Mouse (Mus musculus) kidney, embryonic 14.5 days (tissue): ENCODE data around the gene Atcay. TPM values are rescaled to one million over a fixed set of nuclear protein-coding genes. Genes with fewer than 3 reads are reported as not detected.
"Not testable (repeated sequence)": the region's sequence is repeated elsewhere in the genome, so short reads cannot be mapped to it uniquely, and the experiment has no call there.

Source experiments
- ATAC-seq: fragments of 200-750 bp; cut with Nextera tagmentation; 2 replicates; pipeline ENCODE4 v1.8.0; 2017; ENCODE audit warnings: moderate number of reproducible peaks, mild to moderate bottlenecking, moderate TSS enrichment, moderate library complexity; ENCODE audit not compliant: low FRiP score, low TSS enrichment
- H3K27ac ChIP-seq: fragments of 300-500 bp; sonication (generic); 2 replicates; pipeline ENCODE4 v1.5.1; 2014; ENCODE audit warnings: low read depth, mild to moderate bottlenecking, low read length, moderate library complexity, mixed read lengths
- H3K27me3 ChIP-seq: fragments of 300-500 bp; sonication (generic); 2 replicates; pipeline ENCODE4 v1.6.1; 2014; ENCODE audit warnings: mild to moderate bottlenecking, low read length; ENCODE audit not compliant: control insufficient read depth, insufficient read depth
- H3K36me3 ChIP-seq: fragments of 300-500 bp; sonication (generic); 2 replicates; pipeline ENCODE4 v1.6.1; 2014; ENCODE audit warnings: low read length, mixed read lengths; ENCODE audit not compliant: control insufficient read depth, insufficient read depth
- H3K4me1 ChIP-seq: fragments of 300-500 bp; sonication (generic); 2 replicates; pipeline ENCODE4 v1.6.1; 2014; ENCODE audit warnings: low read length, mixed read lengths; ENCODE audit not compliant: control insufficient read depth, insufficient read depth
- H3K4me2 ChIP-seq: fragments of 300-500 bp; sonication (generic); replicated peaks from 2 replicates; pipeline ENCODE4 v1.6.1; 2014; ENCODE audit warnings: low read depth, mild to moderate bottlenecking, low read length
- H3K4me3 ChIP-seq: fragments of 300-500 bp; sonication (generic); 2 replicates; pipeline ENCODE4 v1.5.1; 2014; ENCODE audit warnings: mild to moderate bottlenecking, low read length
- H3K9ac ChIP-seq: fragments of 300-500 bp; sonication (generic); 2 replicates; pipeline ENCODE4 v1.6.1; 2014; ENCODE audit warnings: low read depth, mild to moderate bottlenecking, low read length, moderate library complexity
- H3K9me3 ChIP-seq: fragments of 300-500 bp; sonication (generic); 2 replicates; pipeline ENCODE4 v1.6.1; 2016; ENCODE audit warnings: low read length; ENCODE audit not compliant: control insufficient read depth
- WGBS: fragments of 180-500 bp; shearing (Covaris S2); extraction: QIAGEN DNeasy Blood & Tissue Kit; methylation state at CpG from one replicate; pipeline ENCODE4 v1.1.7; 2014; 5-methylcytosine and 5-hydroxymethylcytosine counted together
- polyA plus RNA-seq: library from polyadenylated mRNA; unstranded; fragments of >200 nt; fragmentation: Nextera tagmentation; extraction: Ambion mirVana; gene quantifications from 2 replicates; pipeline ENCODE4 v1.2.1, GENCODE M21; 2014

Atcay gene
- polyA plus RNA-seq, 1 experiment from 2014 or later: 0.23 TPM

- 0 out of 2 replicates have a peak overlapping the region, but pooled peaks have one; percentile 18 for H3K9ac ChIP-seq
- H3K4me3 ChIP-seq: no peak overlapping the region
- H3K36me3 ChIP-seq: peaks cover 55% of the 10 kb centered on the region
- H3K4me2 ChIP-seq: no peak overlapping the region
- peak overlapping the region; percentile 8; the same call in 1 of the 2 replicates for H3K27ac ChIP-seq
- no peak for ATAC-seq
- H3K27me3 ChIP-seq: no peaks in the 10 kb centered on the region
- peaks cover 31% of the 10 kb centered on the region; the same call in 1 of the 2 replicates for H3K4me1 ChIP-seq
- WGBS: 92% methylated on average over 32 of the region's 32 CpGs
- no peaks in the 10 kb centered on the region for H3K9me3 ChIP-seq
These were observed 50.9 kb downstream of the Atcay start for GRCm38 (mm10) chr10:81179451-81180342.

DNA sequence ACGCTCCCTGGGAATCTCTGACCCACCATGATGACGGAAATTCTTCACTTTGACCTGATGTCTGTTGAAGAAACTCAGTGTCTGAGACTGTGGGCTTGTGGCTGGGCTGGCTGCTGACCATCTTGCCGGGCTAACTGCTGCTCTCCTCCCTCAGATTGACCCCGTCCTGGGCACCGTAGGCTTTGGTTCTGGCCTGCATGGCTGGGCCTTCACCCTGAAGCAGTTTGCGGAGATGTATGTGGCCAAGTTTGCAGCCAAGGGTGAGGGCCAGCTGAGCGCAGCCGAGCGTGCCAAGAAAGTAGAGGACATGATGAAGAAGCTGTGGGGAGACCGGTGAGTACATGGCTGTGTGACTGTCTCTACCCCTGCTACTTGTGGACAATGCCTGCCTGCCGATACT lies 51.7 kb downstream of the Atcay start:
- peak overlapping the region; percentile 18; the same call in 1 of the 2 replicates for H3K9ac ChIP-seq
- H3K4me2 ChIP-seq: no peak overlapping the region
- no peaks in the 10 kb centered on the region for H3K9me3 ChIP-seq
- no peak for ATAC-seq
- peak overlapping the region; percentile 62; the same call in 1 of the 2 replicates for H3K27ac ChIP-seq
- no peaks in the 10 kb centered on the region for H3K27me3 ChIP-seq
- 97% methylated on average over 11 of the region's 11 CpGs for WGBS
- peaks cover 37% of the 10 kb centered on the region for H3K4me1 ChIP-seq
- peaks cover 53% of the 10 kb centered on the region for H3K36me3 ChIP-seq
- no peak overlapping the region for H3K4me3 ChIP-seq

DNA sequence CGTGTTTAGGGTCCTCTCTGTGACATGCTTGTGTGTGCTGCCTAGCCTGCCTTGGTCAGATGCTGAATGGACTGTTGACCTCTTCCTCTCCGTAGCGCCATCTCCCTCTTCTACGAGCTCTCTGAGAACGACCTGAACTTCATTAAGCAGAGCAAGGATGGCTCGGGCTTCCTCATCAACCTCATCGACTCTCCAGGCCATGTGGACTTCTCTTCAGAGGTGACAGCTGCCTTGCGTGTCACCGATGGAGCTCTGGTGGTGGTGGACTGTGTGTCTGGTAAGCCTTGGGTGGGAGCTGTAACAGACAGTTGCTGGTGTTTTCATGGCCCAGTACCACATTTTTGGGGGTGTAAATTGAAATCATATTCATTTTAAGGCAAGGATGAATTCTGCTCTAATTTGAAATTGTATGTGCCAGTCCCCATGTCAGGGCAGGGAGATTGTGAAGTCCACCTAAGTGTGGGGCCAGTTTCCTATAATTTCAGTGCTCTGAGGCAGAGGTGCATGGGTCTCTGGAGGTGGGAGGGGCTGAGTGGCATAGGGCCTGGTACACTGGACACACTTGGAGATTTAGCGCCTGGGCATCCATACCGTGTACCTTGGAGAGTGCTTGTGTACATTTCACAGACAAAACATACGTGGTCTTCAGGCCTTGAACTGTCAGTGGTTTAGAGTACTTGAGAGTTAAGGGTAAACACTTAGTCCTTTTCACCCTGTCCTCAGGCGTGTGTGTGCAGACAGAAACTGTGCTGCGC lies 52.5 kb downstream of the Atcay start:
- Histone ChIP-seq H3K36me3 (peaks cover 53% of the 10 kb centered on the region), H3K9ac (peak overlapping the region; percentile 99), H3K4me3 (peak overlapping the region; percentile 100), H3K4me1 (peaks cover 38% of the 10 kb centered on the region), H3K27me3 (no peaks in the 10 kb centered on the region), H3K9me3 (no peaks in the 10 kb centered on the region), H3K27ac (0 out of 2 replicates have a peak overlapping the region, but pooled peaks have one; percentile 92), H3K4me2 (peak overlapping the region; percentile 83)
- ATAC-seq: no peak
- 61% methylated on average over 14 of the region's 14 CpGs for WGBS

GRCm38 (mm10) chr10:81177491-81177925 lies 53.1 kb downstream of the Atcay start:
- Histone ChIP-seq H3K36me3 (peaks cover 53% of the 10 kb centered on the region), H3K4me2 (peak overlapping the region; percentile 83), H3K4me3 (peak overlapping the region; percentile 100), H3K4me1 (peaks cover 38% of the 10 kb centered on the region), H3K9ac (peak overlapping the region; percentile 99), H3K27me3 (no peaks in the 10 kb centered on the region), H3K27ac (peak overlapping the region; percentile 92; the same call in 1 of the 2 replicates), H3K9me3 (no peaks in the 10 kb centered on the region)
- ATAC-seq: no peak
- WGBS: 11% methylated on average over 16 of the region's 16 CpGs

DNA sequence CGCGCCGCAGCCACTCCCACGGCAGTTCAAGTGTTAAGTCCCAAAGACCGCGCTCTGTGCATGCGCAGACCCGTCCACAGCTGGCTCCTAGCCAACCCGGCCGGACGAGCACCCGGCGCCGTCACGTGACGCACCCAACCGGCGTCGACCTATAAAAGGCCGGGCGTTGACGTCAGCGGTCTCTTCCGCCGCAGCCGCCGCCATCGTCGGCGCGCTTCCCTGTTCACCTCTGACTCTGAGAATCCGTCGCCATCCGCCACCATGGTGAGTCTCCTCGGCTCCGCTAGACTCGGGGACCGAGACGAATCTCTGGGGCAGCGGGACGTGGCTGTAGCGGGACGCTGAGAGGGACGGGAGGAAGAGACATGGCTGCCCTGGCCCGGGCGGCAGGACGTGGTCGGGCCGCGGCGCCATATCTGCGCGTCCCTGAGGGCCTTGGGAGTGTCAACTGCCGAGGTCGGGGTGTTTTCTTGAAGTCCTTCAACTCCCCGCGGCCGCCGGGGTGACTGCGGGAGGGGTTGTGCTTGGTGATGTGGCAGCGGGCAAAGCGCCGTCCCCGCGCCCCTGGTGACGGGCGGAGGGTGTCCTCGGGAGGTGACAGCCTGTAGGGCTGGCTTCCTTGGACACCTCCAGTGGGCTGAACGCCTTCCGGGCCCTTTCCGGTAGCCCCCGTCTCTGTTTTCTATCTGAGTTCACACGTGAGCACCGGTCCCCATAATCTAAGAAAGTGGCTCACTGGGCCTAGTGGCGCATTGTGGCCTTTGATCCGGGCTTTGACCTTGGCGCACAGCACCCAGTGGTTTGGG lies 54.0 kb downstream of the Atcay start, which contains the start of gene Eef2:
Eef2 (plus strand) TSS at position 166 of the 806 bp plus-strand sequence.
- peaks cover 45% of the 10 kb centered on the region for H3K36me3 ChIP-seq
- H3K4me1 ChIP-seq: peaks cover 38% of the 10 kb centered on the region

GRCm38 (mm10) chr10:81175936-81176465 lies 54.6 kb downstream of the Atcay start:
- peaks cover 38% of the 10 kb centered on the region for H3K4me1 ChIP-seq
- peaks cover 39% of the 10 kb centered on the region for H3K36me3 ChIP-seq
- peak overlapping the region; percentile 100 for H3K4me3 ChIP-seq
- 4% methylated on average over 13 of the region's 13 CpGs for WGBS
- peak; percentile 12; the same call in 1 of the 2 replicates for ATAC-seq
- H3K27me3 ChIP-seq: no peaks in the 10 kb centered on the region
- H3K9me3 ChIP-seq: no peaks in the 10 kb centered on the region
- H3K9ac ChIP-seq: 0 out of 2 replicates have a peak overlapping the region, but pooled peaks have one; percentile 14
- H3K27ac ChIP-seq: peak overlapping the region; percentile 92
- H3K4me2 ChIP-seq: peak overlapping the region; percentile 83

More for the DNA sequence above, 54.0 kb downstream of the Atcay start, which contains the start of gene Eef2:
- H3K27ac ChIP-seq: peak within 1 kb of the TSS; percentile 92
- peak within 1 kb of the TSS; percentile 100 for H3K4me3 ChIP-seq
- no peaks in the 10 kb centered on the region for H3K9me3 ChIP-seq
- ATAC-seq: peak; percentile 82
- no peaks in the 10 kb centered on the region for H3K27me3 ChIP-seq
- peak within 1 kb of the TSS; percentile 99 for H3K9ac ChIP-seq
- peak within 1 kb of the TSS; percentile 83 for H3K4me2 ChIP-seq
- under 1% methylated on average over 77 of the region's 77 CpGs for WGBS

GRCm38 (mm10) chr10:81175345-81175701 lies 55.3 kb downstream of the Atcay start:
- H3K4me3 ChIP-seq: peak overlapping the region; percentile 38; the same call in 1 of the 2 replicates

More at GRCm38 (mm10) chr10:81175345-81175701, 55.3 kb downstream of the Atcay start:
- peak overlapping the region; percentile 83; the same call in 1 of the 2 replicates for H3K4me2 ChIP-seq
- H3K4me1 ChIP-seq: peaks cover 38% of the 10 kb centered on the region
- H3K9ac ChIP-seq: peak overlapping the region; percentile 57; the same call in 1 of the 2 replicates
- H3K9me3 ChIP-seq, ATAC-seq, H3K27me3 ChIP-seq: not testable (repeated sequence)
- 5% methylated on average over 4 of the region's 4 CpGs for WGBS
- H3K36me3 ChIP-seq: peaks cover 32% of the 10 kb centered on the region
- peak overlapping the region; percentile 92 for H3K27ac ChIP-seq
